Mouse (Mus musculus) intestine, embryonic 14.5 days (tissue): ENCODE measurements around the gene Ugt1a9. TPM values are rescaled to one million over a fixed set of nuclear protein-coding genes. Genes with fewer than 3 reads are reported as not detected.

ENCODE experiments used
- polyA plus RNA-seq: library from polyadenylated mRNA; unstranded; fragments of >200 nt; fragmentation: Nextera tagmentation; extraction: Ambion mirVana; gene quantifications from 2 replicates; pipeline ENCODE4 v1.2.1, GENCODE M21; 2014

The Ugt1a9 gene
- polyA plus RNA-seq, 1 experiment from 2014 or later, result 0.32 TPM

Other genes starting within 250 kb of the Ugt1a9 start
- gene Dgkd, start 217.5 kb upstream of the Ugt1a9 start, polyA plus RNA-seq, result 38.4 and 38.6 TPM in 2 replicates
- 31.0 and 36.9 TPM in 2 replicates for gene Usp40, start 62.2 kb upstream of the Ugt1a9 start, polyA plus RNA-seq
- gene Ugt1a10, start 15.4 kb upstream of the Ugt1a9 start, polyA plus RNA-seq, result not detected in 2 replicates
- not detected in 2 replicates for gene Ugt1a8, start 17.0 kb downstream of the Ugt1a9 start, polyA plus RNA-seq
- gene Ugt1a7c, start 24.3 kb downstream of the Ugt1a9 start, polyA plus RNA-seq, result 12.6 and 17.4 TPM in 2 replicates
- gene Ugt1a6b, start 32.5 kb downstream of the Ugt1a9 start, polyA plus RNA-seq, result not detected in 2 replicates
- gene Ugt1a6a, start 64.0 kb downstream of the Ugt1a9 start, polyA plus RNA-seq, result 4.6 and 7.5 TPM in 2 replicates
- gene Ugt1a5, start 95.2 kb downstream of the Ugt1a9 start, polyA plus RNA-seq, result 0.08 TPM in 1 of 2 replicates, not detected in the other
- 0.08 and 0.16 TPM in 2 replicates for gene Ugt1a2, start 129.8 kb downstream of the Ugt1a9 start, polyA plus RNA-seq
- gene Dnajb3, start 135.0 kb downstream of the Ugt1a9 start, polyA plus RNA-seq, result 8.0 and 9.8 TPM in 2 replicates
- gene Ugt1a1, start 141.2 kb downstream of the Ugt1a9 start, polyA plus RNA-seq, result 1.9 and 3.3 TPM in 2 replicates
- gene Mroh2a, start 156.2 kb downstream of the Ugt1a9 start, polyA plus RNA-seq, result 1.1 and 2.8 TPM in 2 replicates
- 182 and 203 TPM in 2 replicates for gene Hjurp, start 206.8 kb downstream of the Ugt1a9 start, polyA plus RNA-seq
- gene Trpm8, start 206.9 kb downstream of the Ugt1a9 start, polyA plus RNA-seq, result not detected in 2 replicates